Mouse (Mus musculus) layer of hippocampus, adult 11-12 months (tissue): Measurements from ENCODE around the gene Krtap31-1.
"Not testable (repeated sequence)": the region's sequence is repeated elsewhere in the genome, so short reads cannot be mapped to it uniquely, and the experiment has no call there.

Experiments used
- DNase-seq: peaks from one replicate; pipeline ENCODE4 v3.0.0; 2022; ENCODE audit warnings: low spot score

Krtap31-1 gene

GRCm38 (mm10) chr11:99907620-99908019 is at the start of gene Krtap31-1:
Gene Krtap31-1, plus strand, starts transcription at chr11:99907920.
- DNase-seq, result no peak

DNA sequence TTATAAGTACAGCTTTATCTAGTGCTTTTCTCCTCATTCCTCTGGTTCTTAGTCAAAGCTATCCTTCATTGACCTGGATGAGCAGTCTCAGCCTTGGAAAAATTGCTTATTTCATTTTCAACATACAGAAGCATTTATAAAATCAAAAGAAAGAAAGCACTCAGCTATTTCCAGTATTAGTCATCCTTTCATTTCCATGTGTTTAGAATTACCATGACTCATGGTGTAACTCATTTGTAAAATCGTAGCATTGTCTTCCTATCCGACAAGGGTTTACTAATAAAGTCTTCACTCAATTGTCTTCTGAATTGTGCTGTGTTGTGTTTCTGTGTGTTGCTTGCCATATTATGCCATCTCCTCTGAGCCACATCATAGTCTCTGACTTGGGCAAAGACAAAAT is 49.0 kb upstream of the Krtap31-1 start:
- no peak for DNase-seq

DNA sequence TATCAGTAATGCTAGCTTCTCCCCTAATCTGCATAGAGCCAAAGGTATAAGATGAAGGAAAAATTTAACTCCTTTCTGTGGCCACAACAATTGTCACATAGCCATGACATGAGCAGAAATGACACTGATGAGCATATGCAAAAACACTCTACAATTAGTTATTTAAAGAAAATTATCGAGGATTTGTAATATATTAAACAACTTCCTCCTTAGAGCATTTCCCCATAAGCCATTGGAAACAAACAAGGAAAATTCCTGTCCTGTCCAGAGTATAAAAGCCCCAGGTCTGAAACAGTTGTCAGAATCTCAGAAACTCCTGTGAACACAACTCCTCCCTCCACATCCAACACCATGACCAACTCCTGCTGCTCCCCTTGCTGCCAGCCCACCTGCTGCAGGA is 43.5 kb upstream of the Krtap31-1 start, which contains the start of gene Gm11559:
TSS of gene Gm11559 (plus strand) at position 301 of the 400 bp plus-strand sequence.
- not testable (repeated sequence) for DNase-seq

DNA sequence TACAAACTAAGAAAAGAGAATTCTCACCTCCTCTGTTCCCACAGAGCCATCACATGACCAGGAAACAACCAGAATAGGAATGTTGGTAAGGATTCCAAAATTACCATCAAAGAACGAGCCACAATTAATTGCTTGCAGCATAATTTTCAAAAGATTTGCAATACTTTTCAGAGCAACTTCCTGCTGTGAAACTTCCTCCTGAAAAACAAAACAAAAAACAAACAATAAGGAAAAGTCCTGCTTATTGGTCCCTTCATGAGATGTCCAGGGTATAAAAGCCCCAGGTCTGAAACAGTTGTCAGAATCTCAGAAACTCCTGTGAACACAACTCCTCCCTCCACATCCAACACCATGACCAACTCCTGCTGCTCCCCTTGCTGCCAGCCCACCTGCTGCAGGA is 34.6 kb upstream of the Krtap31-1 start, which contains the start of gene Krtap9-1:
TSS of gene Krtap9-1 (plus strand) at position 301 of the 400 bp plus-strand sequence.
- not testable (repeated sequence) for DNase-seq

GRCm38 (mm10) chr11:99878887-99879286 is 28.8 kb upstream of the Krtap31-1 start, which contains the start of gene Gm11567:
Gene Gm11567, plus strand, starts transcription at chr11:99879187.
- DNase-seq, result not testable (repeated sequence)

DNA sequence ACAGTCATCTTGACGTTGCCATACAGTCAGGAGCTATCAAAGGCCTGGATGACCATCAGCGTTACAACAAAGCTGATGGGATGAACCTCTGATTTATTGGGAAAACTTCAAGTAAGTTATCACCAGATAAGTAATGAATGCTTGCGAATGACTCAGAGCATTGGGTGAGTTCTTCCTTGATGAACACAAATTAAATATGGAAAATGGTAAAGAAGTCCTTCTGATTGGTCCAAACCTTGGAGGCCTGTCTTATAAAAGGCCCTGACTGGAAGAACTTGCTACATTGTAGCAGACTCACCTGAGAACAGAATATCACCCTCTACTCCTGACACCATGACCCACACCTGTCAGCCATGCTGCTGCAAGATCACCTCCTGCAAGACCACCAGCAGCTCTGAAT is 6.7 kb downstream of the Krtap31-1 start, which contains the start of gene Gm11565:
TSS of gene Gm11565 (plus strand) at position 301 of the 400 bp plus-strand sequence.
- no peak for DNase-seq

GRCm38 (mm10) chr11:99935991-99936390 is 28.3 kb downstream of the Krtap31-1 start, which contains the start of gene Krtap31-2:
Gene Krtap31-2, plus strand, starts transcription at chr11:99936291.
- no peak for DNase-seq

- DNase-seq, result no peak
Observed at GRCm38 (mm10) chr11:99937751-99938264, 30.1 kb downstream of the Krtap31-1 start.

DNA sequence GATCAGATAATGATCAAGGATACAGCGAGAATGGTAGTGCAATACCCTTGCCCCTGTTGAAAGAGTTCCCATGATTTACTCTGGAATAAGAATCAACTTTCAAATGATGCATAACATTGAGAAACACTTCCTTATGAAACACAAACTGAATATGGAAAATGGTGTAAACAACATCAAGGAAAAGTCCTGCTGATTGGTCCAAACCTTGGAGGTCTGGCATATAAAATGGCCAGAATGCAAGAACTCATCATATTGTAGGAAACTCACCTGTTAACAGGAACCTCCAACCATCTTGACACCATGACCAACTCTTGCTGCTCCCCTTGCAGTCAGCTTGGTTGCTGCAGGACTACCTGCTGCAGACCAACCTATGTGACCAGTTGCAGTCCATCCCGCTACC is 40.5 kb downstream of the Krtap31-1 start, which contains the start of gene Krtap9-5:
TSS of gene Krtap9-5 (plus strand) at position 301 of the 400 bp plus-strand sequence.
- DNase-seq, result no peak
